Mouse (Mus musculus) spleen, postnatal 10 days (tissue): ENCODE measurements around the gene Prpf19.

Source experiments
- DNase-seq, 2 experiments: peaks; one replicate each; pipeline ENCODE4 v3.0.0; 2021 to 2022; ENCODE audit warnings: low spot score in 2 of 2

The Prpf19 gene

DNA sequence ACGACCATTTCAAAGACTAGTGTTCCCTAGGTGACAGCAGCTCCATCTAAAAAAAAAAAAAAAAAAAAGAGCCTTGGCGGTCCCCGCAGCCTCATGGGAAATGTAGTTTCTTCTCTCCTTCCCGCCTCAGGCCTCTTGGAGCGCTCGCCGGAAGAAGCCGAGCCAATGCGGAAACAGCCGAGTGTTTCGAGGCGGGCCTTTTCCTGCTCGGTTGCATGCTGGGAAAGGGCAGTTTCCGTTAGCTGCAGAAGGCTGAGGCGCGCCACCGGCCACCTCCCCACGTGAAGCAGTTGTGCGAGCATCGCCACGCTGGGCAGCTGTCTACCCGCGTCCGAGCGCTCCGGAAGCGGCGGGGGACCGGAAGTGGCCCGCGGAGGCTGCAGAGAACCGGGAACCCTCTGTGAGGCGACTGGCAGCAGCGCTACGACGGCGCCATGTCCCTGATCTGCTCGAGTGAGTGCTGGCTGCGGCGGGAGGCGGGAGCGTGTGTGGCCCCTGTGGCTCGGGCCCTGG is at the start of gene Prpf19:
TSS of gene Prpf19 (plus strand) at position 216 of the 513 bp plus-strand sequence.
- DNase-seq, result peak; percentile 88 to 97

DNA sequence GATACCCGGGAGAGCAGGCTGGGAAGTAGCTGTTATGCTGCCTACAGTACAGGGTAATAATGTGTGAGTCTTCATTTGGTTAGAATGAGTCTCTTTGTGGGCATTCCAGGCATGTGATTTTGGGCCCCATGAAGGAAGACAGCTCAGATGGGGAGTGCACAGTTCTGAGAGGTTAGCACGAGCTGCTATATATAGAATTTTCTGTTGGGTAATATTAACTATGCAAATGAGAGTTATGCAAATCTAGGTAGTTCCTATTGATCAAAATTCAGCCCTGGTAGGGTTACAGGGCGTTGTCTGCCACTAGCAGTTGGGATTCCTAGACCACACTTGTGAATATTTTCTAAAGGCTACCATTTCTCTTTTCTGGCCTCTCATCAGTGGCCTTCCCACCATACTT is 49.6 kb upstream of the Prpf19 start:
- no peak for DNase-seq

DNA sequence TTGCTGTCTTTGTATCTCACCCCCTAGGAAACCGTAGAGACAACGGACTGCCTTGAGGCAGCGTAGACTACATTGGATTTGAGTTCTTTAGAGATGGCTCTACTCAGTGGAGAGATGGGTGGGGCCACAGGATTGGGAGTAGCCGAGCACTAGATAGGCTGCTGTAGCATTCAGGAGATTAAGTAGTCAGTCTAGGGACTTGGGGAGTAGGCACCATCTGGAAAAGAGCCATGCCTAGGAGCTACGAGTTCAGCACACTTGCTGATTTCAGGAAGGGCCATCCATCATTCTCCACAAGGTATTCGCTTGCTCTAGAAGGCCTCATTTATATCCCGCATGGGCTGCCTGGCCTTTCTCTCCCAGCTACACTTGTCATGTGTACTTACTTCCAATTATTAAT is 48.9 kb upstream of the Prpf19 start:
- no peak for DNase-seq

DNA sequence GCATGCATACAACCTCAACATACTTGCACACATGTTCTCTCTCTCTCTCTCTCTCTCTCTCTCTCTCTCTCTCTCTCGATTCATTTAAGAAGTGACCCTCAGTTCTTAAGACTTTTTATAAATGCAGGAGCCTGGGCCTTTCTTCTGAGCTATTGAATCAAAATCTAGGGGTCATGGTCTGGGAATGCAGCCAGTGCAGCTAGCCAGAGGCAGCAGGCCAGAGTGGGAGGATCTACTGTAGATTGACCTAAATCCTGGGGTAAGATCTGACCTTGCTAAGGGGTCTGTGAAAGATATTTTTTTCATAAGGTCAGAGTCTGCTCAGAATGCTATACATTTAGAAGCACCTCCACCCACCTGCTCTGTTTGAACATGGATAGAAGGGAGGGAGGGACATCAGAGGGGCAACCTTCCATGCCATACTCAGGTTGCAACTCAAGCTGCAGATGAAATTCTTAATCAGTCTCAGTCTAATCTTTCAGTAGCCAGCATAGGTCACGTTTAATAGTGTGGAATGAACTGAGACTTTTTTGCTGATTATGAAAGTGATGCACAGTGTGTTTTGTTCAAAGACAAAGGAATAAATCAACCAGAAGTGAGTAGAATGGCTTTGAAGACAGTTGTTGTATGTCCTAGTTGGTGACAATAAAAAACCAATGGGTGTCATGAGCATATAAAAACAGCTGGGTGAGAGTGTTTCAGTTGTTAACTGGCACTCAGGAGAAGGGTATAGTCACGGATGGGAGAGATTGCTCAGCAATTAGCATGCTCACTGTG is 47.5 kb upstream of the Prpf19 start:
- DNase-seq, result no peak

DNA sequence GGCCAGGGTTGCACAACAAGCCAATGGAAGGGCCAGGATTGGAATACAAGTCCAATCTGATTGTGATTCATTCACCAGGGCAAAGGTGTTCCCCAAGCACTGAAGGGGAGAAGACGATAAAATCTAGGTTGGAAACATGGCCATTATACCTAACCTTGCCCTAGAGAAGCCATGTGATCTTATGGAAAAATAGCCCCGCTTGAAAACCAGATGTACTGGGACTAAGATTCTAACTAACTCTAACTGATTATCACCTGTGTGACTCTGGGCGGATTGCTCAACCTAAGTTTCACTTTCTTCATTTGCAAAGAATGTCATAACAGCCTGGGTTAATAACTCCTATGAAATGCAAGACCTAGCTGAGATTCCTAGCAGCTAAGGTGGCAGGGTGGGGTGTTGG is 39.6 kb upstream of the Prpf19 start:
- no peak for DNase-seq

DNA sequence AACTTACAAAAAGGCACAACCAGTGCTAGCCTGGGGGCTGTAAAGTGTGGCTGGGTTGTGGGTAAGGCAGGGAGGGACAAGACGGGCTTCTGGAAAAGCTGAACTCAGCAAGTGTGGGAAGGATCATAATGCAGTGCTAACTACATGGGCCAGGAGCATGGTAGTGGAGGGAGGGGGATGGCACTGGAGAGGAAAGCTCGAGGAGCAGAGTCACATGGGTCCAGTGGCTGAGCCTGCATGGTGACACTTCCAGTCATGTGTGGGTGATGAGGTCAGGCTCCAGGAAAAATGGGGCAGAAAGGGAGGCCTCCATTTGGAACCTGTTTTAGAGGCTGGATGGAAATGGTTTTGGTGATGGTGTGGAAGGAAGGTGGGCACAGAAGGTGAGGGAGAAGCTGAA is 38.5 kb upstream of the Prpf19 start:
- DNase-seq, result no peak

DNA sequence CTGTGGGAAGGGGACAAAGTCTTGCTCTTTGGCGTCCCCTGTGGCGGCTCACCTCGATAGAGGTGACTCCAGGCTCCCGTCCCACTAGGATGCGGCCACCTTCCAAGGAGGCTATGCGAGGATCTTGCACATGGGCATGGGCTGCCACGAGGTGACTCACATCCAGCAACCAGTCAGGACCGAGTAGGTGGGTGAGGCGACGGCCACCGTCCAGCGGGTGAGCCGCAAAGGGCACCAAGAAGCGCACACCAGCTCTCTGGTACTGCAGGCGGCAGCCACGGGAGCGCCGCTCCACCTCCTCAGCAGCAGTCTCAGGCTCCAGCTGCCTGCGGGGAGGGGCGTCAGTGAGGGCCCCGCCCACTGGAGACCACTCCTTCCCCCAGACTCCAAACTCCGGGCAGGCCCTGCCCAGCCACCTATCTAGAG is 34.9 kb upstream of the Prpf19 start:
- no peak for DNase-seq

DNA sequence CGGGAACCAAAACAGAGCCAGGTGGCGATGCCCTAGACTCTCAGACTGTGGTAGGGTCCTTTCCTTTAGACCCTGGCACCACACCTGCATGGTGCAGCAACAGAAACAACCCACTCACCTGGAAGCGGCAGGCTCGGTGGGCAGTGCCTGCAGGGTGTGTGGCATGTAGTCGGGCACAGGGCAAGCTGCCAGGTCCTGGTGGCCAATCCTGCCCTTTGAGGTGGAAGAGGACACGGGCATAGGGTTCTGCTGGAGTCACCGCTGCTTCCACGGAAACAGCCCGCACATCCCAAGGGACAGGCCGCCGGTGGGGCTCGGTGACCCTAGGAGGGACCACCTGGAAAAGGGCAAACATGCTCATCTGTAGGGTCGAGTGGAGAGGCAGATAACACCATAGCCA is 28.7 kb upstream of the Prpf19 start:
- DNase-seq, result no peak

DNA sequence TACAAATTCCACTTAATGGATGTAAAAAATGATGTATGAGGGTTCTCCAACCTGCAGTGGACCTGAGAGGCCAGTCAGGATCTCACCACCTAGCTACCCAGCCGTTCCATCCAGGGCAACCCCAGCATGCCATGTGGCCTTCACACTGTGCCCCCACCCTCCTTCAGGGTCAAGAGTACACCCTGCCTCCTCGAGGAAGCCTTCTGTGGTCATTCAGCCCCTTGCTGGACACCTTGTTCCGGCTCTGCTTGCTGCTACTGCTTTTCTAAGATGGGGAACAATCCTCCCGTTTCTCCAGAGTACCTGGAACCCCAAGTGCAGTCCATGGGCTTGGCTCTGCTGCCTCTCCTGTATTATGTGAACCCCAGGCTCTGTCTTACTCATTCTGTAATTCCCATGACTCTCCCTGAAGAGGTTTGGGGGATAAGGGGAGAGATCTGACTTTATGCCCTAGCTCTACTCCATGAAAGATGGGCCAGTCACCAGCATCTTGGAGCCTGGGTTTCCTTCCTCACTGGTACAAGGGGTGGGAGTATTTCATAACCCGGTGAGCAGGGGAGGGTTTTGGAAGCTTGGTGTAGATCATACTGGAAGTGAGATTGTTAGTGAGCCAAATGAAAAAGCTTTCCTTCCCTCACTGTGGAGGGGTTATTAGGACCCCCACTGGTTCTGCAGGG is 26.9 kb upstream of the Prpf19 start:
- no peak for DNase-seq

DNA sequence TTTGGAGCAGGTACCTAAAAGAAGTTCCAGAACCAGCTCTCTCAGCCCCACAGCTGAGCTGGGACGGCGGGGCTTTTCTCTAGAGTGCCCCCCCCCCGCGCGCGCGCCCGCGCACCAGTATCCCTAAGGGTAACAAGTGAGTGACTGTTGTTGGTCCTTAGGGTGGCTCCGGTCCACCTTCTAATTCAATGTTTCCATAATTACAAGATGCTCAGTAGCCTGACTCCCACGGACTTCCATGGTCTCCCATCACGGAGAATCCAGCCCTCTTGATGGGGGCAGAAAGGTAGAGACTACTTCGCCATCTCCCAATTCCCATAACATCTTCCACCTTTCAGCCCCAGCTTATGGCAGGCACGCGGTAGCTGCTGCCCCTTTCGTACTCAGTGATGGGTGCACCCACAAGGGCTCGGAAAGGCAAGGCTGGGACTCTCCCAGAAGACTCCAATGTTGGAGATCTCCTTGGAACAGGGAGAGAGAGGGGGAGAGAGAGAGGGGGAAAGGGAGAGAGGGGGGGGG is 26.3 kb upstream of the Prpf19 start:
- DNase-seq, result no peak

DNA sequence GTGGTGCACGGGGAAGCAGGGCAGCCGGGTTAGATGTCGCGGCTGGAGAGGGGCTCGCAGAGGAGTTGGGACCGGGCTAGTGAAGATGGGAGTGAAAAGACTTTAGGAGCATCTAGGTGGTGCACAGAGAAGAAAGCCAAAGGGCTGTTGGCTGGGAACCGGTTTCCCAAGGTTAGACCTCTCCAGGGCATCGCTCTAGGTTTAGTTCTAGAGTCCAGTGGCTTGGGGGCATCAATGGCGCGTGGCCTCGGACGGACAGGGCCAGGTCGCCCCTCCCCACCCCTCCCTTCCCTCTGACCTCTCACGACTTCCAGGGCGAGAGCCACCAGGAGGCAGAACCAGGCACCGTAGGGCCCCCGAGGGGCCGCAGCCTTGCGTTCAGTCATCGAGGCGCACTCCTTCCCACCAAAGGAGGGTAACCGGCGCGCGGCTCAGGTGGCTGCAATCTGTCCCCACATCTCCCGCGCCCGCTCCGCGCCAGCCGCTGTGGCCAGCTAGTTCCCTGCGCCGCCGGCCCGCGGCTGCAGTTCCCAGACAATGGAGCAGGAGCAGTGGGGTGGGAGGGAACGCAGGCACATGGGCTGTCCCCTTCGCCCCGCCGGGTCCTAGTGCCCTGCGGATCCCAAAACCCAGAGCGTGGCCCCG is 25.7 kb upstream of the Prpf19 start:
- peak in 1 of 2 experiments; percentile 38 for DNase-seq

DNA sequence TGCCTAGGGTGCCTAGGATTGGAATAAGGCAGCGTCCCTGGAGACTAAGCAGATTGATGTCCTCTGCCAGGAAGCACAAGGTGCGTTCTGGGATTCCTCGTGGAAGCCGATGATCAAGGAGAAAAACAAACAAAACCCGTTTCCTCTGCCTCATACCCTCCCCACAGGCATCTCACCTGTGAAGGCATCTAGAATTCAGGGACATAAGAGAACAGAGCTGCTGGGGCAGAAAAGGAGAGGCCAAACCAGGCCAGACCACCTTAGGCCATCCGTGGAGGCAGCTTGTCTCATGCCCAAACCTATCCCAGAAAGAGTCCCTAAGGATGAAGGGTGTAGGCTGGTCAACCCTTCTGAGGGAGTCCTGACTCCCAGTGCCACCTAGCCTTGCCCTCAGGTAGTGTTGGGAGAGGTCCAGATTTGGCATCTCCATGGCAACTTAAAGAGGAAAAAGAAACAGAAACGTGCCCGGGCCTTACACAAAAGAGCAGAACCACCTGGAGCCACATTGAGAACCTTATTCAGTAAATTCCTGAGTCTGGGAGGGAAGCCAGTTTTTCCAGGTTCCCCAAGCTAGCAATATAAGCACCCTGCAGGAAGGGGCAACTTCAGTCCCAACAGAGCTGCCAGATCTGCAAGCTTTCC is 25.0 kb upstream of the Prpf19 start, which contains the start of gene Tmem132a:
TSS of gene Tmem132a (minus strand) at position 55 of the 642 bp plus-strand sequence.
- DNase-seq, result no peak

DNA sequence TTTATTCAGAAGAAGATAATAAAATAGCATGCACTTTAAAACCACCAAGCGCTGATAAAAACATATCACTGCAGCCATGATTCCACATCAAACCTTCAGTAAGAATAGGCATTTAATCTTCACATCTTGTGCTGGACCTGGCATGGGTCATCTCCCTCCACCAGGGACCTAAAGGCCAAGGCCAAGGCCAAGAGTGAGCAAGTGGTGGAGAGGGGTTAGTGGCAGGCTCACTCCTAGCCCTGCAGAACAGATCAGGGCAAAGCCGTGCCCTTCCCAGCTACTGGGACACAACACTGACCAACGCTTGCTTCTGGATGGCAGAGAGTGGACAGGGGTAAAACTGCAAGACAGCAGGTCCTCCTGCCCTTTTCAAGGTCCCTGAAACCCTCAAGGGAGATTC is 24.4 kb upstream of the Prpf19 start:
- no peak for DNase-seq

DNA sequence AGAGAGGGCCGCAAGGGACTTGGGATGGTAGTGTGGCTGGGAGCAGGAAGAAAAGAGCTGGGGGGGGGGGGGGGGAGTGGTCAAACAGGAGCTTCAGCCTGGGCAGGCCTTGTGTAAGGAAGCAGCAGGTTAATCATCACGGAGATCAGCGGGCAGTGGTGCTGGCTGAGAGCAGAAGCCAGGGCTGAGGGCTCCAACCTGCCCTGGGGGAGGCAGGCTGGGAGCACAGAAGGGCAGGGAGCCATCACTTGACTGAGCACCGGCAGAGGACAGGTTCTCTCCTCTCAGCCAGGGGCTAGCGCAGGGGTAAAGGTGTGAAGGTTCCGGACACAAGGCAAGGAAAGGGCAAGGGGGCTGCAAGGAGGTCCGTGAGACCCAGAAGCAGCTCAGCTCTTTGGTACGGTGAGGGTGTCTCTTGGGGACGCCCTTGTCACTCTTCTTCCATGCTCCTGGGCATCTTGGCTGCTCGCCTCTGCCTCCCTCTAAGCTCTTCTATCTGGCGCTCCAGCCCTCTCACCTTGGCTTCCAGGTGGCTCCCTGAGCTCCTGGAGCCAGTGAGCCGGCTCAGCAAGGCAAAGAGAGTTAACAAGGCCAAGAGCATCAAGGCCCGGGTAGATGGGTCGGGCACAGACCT is 23.6 kb upstream of the Prpf19 start:
- DNase-seq, result no peak

DNA sequence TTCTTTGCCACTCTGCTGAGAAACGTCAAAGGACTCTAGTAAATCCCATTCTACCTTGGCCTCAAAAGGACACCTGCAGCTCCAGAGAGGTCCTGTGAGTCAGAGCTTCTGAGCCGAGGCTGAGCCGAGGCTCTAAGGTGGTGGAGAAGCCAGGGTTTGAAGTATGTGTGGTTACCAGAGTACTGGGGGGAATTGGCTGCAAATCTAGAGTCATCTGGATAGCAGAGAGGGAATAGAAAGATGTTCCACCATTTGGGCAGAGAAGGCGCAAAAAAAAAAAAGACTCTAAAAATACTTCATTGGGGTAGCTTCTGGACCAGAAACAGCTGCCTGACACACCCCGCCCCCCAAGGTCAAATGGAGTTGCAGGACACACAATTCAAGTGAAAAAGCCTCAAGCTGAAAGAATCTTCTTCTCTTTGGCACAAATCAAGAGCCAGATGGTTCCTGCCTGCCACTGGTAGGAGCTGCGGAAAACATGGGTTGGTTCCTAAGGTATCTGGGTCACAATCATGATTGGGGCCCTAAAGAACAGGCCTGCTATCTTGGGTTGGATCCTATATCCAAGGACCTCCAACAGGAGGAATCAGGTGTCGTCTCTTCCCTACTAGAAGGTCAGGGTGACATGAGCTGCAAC is 16.7 kb upstream of the Prpf19 start:
- DNase-seq, result no peak

DNA sequence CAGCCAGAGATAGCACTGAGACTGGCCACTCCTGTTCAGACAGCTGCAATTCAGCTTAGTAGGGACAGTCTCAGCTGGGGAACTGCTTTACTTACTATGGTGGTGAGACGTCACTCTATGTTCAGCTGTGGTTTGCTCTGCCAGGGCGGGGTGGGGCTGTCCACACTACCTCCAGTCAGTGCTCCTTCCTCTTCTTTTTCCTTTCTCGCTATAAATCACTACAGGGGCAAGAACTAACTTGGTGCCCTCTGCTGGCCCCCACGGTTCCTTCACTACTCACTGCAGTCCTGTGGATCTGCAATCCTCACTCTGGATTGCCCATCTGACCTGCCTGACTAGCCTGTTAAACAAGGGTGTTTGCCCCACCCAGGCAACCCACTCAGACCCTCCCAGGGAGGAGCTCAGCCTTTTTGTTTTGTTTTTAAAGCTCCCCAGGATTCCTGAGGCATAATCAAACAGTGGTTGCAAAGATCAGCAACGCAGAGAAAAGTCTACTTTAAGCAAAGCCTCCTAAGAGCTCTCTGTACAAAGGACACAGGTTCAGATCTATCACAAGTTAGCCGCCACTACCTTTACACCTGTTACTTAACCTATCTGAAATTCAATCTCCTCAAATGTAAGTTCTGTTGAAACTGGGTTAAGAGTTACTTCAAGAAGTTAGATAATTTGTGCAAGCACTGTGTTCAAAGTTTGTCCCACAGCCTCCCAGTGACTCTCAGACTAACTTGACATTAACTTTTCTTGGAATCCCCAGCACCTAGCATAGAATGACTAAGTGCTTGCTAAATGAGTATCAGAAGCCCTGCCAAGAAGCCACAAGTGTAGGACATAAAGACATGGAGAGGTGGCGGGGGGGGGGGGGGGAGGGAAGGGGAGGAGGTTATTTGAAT is 14.7 kb upstream of the Prpf19 start:
- DNase-seq, result peak; percentile 32 to 76

DNA sequence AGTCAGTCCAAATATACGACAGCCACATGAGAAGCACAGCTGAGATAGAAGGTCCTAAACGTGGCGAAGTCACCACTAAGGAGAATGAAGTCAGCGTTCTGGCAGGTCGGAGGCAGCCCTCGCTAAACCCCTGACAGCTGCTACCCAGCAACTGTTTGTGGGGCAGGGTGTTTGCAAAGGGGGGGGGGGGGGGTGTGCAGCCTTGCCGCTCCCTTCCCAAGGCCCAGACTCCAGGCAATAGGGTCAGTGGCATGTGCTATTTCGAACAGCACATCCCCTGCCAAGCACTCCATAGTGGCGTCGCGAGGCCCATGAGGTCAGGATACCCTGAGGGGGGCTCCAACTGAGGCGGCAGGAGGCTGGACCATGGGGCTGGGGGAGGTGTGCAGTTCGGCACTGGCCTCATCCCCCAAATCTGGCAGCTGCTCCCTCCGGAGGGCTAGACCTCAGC is 14.0 kb upstream of the Prpf19 start:
- DNase-seq, result peak in 1 of 2 experiments; percentile 14

DNA sequence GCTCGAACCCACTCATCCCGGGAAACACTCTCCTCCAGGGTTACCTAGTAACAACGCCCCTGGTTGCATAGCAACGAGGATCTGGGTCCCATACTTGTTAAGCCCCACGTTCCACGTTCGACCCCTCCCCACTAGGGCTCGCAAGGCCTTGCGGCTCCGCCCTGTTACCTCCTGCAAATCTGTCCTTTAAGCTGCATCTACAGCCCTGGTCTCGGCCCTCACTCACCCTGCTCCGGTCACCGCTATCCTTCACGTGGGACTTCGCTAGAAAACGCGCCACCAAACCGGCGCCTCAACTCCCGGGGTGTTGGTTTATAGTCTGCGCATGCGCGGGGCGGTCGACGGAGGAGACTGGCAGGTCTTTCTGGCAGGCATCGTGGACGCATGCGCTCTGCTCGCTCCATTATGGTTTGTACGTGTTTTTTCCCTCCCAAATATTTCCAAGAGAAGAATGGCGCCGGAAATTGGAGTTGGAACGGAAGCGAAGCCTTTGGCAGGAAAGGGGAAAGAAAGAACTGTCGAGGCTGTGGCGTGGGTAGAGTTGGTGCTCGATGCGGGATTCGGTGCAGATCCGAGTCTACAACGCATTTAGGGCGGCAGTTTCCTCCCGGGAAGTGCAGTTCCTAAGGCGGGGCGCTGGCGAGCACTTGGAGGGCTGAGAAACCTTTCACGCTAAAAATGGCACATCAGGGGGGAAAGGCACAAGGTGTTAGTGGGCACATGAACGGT is 13.4 kb upstream of the Prpf19 start, which contains the start of gene Tmem109:
TSS of gene Tmem109 (minus strand) at position 576 of the 729 bp plus-strand sequence.
- peak; percentile 78 to 93 for DNase-seq

DNA sequence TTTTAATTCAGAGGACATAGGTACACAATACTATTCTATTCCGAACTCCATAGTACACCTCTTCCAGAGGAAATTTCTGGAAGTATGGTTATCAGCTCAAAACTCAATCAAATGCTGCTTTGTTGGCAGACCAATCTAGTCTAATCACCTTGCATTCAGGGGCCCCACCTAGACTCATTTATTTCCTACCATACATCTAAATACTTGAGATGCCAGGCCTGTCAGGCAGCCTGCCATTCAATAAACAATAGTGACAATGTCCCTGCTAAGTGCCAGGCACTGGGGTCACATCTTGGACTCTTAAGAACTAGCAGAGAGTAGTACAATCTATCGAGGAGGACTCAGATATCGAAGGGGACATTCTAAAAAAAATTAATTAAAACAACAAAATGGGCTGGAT is 2.8 kb upstream of the Prpf19 start:
- no peak for DNase-seq
